Mouse (Mus musculus): ENCODE data around the gene Tmem252. TPM values are rescaled to one million over a fixed set of nuclear protein-coding genes. Genes with fewer than 3 reads are reported as not detected.

Gene Tmem252
- polyA plus RNA-seq, 1 experiment: not detected

DNA sequence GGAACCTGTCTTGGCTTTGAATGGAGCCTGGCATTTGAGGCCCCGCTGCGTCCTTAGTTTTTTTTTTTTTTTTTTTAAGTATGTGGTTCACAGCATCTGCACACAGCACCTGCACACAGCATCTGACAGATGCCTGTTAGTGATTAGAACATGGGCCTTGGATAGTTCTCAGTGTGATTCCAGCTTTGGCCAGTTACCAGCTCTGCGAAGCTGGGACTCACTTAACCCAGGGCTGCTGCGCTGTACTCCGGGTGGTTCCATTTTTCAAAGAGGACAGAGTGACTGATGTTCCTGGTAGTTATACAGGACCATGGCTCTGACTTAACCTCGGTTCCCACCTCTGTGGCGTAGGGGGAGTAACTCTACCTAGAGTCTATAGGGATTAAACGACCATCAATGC, 23.4 kb upstream of the Tmem252 start:
- H3K4me3 ChIP-seq (ENCODE audit: insufficient read depth, low read length): no peak overlapping the region
- TF ChIP-seq POLR2A (IDR thresholded peaks at IDR 0.05; ENCODE audit: low read depth, low read length) (no peak), CTCF (IDR thresholded peaks at IDR 0.05; ENCODE audit: borderline replicate concordance, insufficient read depth, low read length) (no peak)
- H3K4me1 ChIP-seq (ENCODE audit: control insufficient read depth, insufficient read depth, low read length): peaks cover 3% of the 10 kb centered on the region; the same call in 1 of the 2 replicates
- H3K27ac ChIP-seq (ENCODE audit: insufficient read depth, low read length): no peak overlapping the region

DNA sequence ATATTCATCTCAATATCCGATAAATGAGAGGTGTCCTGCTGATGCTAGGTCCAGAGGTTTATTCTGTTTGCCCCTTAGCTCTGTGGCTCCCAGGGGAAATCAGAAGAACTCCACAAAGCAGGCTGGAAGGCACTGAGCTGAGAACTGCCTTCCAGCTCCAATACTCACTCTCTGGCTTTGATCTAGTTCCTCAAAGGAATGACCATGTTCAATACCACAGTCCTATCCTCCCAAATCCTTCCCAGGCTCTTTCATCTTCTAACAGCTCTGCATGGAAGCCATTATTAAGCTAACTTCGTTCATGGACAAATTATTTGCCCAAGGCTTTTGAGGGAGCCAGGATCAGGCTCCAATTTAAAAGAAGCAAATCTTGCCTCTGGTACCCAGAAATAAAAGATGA, 22.2 kb upstream of the Tmem252 start:
- Histone ChIP-seq H3K4me1 (ENCODE audit: control insufficient read depth, insufficient read depth, low read length) (peaks cover 3% of the 10 kb centered on the region; the same call in 1 of the 2 replicates), H3K27ac (ENCODE audit: insufficient read depth, low read length) (no peak overlapping the region), H3K4me3 (ENCODE audit: insufficient read depth, low read length) (no peak overlapping the region)
- TF ChIP-seq POLR2A (IDR thresholded peaks at IDR 0.05; ENCODE audit: low read depth, low read length): no peak
- TF ChIP-seq CTCF (IDR thresholded peaks at IDR 0.05; ENCODE audit: borderline replicate concordance, insufficient read depth, low read length): no peak

DNA sequence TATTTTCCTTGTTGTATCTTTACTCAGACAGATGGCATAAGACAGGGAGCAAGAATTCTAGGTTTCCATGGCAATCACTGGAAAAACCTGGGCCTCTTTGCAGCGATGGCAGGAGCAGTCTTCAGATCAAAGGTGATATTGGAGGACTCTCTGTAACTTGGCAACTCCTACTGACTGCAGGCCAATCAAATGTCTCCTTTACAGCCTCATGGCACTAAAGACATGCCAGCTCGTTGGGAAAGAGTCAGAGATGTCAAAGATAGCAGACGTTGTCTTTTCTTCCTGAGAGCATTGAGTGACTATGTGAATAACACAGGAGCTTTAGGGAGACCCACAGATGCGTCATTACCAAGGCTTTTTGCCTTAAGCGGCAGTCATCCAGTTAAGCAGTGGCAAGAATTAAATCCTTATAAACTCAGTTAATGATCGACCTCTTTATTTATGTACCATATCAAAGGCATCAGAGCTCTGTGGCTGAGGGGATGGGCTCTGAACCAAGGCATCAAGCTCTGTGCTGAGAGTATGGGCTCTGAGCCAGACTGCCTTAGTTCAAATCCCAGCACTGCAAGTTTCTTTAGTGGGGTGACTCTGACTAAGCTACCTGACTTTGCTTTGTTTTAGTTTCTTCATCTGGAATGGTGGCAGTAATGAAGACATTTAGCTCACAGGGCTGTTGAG, 21.3 kb upstream of the Tmem252 start:
- TF ChIP-seq POLR2A (IDR thresholded peaks at IDR 0.05; ENCODE audit: low read depth, low read length) (no peak), CTCF (IDR thresholded peaks at IDR 0.05; ENCODE audit: borderline replicate concordance, insufficient read depth, low read length) (no peak)
- H3K27ac ChIP-seq (ENCODE audit: insufficient read depth, low read length): no peak overlapping the region
- H3K4me1 ChIP-seq (ENCODE audit: control insufficient read depth, insufficient read depth, low read length): no peaks in the 10 kb centered on the region
- H3K4me3 ChIP-seq (ENCODE audit: insufficient read depth, low read length): no peak overlapping the region

DNA sequence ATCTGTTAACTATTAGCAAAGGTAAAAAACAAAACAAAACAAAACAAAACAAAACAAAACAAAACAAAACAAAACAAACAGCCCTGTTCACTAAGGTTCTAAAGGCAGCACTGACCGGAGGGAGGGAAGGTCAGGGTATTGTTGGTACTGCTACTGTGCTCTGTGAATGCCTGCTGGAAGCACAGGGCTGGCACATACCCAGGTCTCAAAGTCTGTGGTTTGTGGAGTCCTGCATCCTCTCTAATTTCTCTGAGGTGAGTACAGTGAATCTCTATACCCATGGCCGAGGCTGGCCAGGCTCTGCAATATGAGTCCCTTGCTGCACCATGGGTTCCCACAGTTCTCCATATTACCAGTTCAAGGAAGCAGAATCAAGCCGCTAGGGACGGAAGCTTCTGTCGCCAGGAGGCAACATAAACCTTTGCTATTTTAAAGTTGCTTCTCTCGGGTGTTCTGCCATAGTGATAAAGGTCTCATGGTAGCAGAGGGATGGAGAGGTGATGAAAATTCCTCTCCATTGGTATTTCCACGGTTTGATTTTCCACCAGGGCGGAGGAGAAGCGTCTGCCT, 20.5 kb upstream of the Tmem252 start:
- H3K4me3 ChIP-seq (ENCODE audit: insufficient read depth, low read length): no peak overlapping the region
- no peaks in the 10 kb centered on the region for H3K4me1 ChIP-seq (ENCODE audit: control insufficient read depth, insufficient read depth, low read length)
- H3K27ac ChIP-seq (ENCODE audit: insufficient read depth, low read length): no peak overlapping the region
- TF ChIP-seq POLR2A (IDR thresholded peaks at IDR 0.05; ENCODE audit: low read depth, low read length) (no peak), CTCF (IDR thresholded peaks at IDR 0.05; ENCODE audit: borderline replicate concordance, insufficient read depth, low read length) (no peak)

DNA sequence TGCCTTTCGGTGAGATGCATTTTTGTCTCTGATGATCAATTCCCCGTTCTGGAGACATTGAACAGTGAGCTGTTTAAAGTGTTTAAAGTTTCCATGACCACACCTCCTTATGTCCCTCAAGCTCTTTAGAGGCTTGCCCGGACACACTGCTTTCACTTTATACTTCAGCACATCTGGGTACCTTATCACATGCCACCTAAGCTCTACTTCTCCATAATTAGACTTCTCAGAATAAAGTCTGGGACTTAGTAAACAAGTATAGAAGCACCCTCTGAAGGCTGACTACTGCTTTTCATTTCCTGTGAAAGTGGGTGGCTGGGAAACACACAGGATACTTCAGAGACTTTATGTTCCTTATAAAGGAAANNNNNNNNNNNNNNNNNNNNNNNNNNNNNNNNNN, 16.8 kb upstream of the Tmem252 start:
- Histone ChIP-seq H3K4me3 (ENCODE audit: insufficient read depth, low read length) (no peak overlapping the region), H3K4me1 (ENCODE audit: control insufficient read depth, insufficient read depth, low read length) (no peaks in the 10 kb centered on the region), H3K27ac (ENCODE audit: insufficient read depth, low read length) (no peak overlapping the region)
- TF ChIP-seq CTCF (IDR thresholded peaks at IDR 0.05; ENCODE audit: borderline replicate concordance, insufficient read depth, low read length) (no peak), POLR2A (IDR thresholded peaks at IDR 0.05; ENCODE audit: low read depth, low read length) (no peak)

DNA sequence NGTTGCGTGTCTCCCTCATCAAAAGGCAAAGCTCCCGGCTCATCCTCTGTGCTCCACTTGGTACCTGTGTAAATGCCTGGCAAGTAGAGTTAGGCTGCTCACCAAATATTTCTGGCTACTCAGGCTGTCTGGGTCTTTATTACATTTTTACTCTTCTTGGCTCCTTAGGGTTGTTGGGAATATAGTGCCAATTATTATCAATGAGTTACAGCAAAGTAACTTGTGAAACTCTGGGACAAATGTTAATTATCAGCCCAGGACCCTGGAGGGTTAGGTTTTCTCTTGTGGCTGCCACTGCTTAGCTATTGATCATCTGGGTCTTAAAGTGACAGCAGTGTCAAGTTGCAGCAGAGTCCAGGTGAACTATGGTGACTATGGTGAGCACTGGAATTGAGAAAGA, 11.5 kb upstream of the Tmem252 start:
- TF ChIP-seq POLR2A (IDR thresholded peaks at IDR 0.05; ENCODE audit: low read depth, low read length): no peak
- no peak for TF ChIP-seq CTCF (IDR thresholded peaks at IDR 0.05; ENCODE audit: borderline replicate concordance, insufficient read depth, low read length)
- Histone ChIP-seq H3K27ac (ENCODE audit: insufficient read depth, low read length) (no peak overlapping the region), H3K4me1 (ENCODE audit: control insufficient read depth, insufficient read depth, low read length) (no peaks in the 10 kb centered on the region), H3K4me3 (ENCODE audit: insufficient read depth, low read length) (no peak overlapping the region)

DNA sequence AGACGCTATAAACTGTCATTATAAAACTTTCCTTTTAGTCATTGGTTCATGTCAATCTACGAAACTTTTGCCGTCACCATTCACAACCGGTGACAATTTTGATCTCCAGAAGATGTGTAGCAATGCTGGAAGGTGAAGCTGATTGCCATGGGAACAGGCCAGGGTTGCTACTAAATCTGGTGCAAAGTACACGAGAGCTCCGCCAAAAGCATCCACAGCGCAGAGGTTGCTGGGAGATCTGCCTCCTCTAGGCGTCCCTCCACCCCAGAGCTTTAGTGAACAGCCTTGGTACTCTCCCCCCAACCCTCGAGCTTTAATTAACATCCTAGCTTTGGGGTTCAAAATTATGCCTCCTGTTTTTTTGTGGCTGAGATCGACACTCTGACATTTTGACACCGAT, 8.0 kb upstream of the Tmem252 start:
- no peak for TF ChIP-seq POLR2A (IDR thresholded peaks at IDR 0.05; ENCODE audit: low read depth, low read length)
- no peak for TF ChIP-seq CTCF (IDR thresholded peaks at IDR 0.05; ENCODE audit: borderline replicate concordance, insufficient read depth, low read length)
- Histone ChIP-seq H3K4me1 (ENCODE audit: control insufficient read depth, insufficient read depth, low read length) (no peaks in the 10 kb centered on the region), H3K4me3 (ENCODE audit: insufficient read depth, low read length) (no peak overlapping the region), H3K27ac (ENCODE audit: insufficient read depth, low read length) (no peak overlapping the region)

DNA sequence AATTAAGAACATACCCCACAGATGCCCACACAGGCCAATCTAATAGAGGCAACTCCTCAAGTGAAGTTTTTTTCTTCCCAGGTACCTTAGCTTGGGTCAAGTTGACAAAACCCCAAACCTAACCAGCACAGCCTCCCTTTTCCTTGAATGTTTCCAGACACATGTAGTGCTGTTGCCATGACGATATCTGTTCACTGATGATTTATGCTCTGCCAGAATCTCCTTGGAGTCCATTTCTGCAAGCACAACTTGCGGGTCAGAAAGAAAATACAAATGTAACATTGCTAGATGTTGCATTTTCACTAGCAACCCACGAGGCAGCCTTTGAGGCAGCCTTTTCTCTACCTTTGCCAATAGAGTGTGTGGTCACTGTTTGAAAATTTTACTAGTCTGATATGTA, 6.3 kb upstream of the Tmem252 start:
- TF ChIP-seq CTCF (IDR thresholded peaks at IDR 0.05; ENCODE audit: borderline replicate concordance, insufficient read depth, low read length) (no peak), POLR2A (IDR thresholded peaks at IDR 0.05; ENCODE audit: low read depth, low read length) (no peak)
- no peak overlapping the region for H3K27ac ChIP-seq (ENCODE audit: insufficient read depth, low read length)

DNA sequence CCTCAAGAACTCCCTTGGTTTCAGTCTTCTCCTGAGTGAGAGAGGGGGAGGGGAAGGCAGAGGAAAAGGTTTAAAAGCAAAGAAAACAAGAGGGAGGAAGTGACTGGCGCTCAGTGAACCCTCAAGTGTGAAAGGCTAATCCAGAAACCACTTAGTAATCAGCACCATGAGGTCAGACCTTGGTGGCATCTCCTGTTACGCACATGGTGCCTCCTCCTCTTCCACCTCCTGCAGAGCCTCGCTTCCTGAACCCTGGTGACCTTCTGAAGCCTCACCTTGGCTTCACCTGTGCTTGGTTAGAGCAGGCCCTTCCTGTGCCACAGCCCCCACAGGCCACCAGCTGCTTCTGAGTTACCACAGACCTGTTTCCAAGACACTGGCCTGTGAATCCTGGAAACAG, 2.2 kb upstream of the Tmem252 start:
- Histone ChIP-seq H3K4me3 (ENCODE audit: insufficient read depth, low read length) (no peak overlapping the region), H3K27ac (ENCODE audit: insufficient read depth, low read length) (no peak overlapping the region), H3K4me1 (ENCODE audit: control insufficient read depth, insufficient read depth, low read length) (no peaks in the 10 kb centered on the region)
- TF ChIP-seq CTCF (IDR thresholded peaks at IDR 0.05; ENCODE audit: borderline replicate concordance, insufficient read depth, low read length): no peak
- no peak for TF ChIP-seq POLR2A (IDR thresholded peaks at IDR 0.05; ENCODE audit: low read depth, low read length)

More for the DNA sequence above, 6.3 kb upstream of the Tmem252 start:
- Histone ChIP-seq H3K4me3 (ENCODE audit: insufficient read depth, low read length) (no peak overlapping the region), H3K4me1 (ENCODE audit: control insufficient read depth, insufficient read depth, low read length) (no peaks in the 10 kb centered on the region)

DNA sequence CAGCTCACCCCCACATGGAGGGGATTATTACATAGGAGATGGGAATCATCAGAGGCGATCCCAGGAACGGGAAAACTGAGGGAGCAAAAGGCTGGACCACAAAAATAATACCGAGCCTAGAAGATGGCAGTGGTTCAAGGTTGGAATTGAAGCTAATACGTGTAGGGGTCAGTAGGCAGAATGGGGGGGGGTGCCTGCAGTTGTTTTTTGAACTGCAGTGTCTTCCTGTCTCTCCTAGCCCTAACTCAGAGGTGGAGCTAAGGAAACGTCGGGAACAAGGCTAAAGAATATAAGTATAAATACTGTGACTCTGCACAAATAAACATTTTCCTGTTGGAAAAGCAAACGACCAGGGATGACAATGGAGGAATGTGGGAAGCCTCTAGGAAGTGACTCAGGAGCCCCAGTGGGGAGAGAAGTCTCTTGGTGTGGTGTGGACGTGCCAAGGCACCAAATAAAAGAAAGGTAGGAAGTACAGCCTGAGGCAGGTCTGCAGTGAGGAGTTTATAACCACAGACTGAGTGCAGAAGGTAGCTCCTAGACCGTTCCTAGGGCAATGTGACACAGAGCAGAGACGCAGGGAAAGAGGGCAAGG, 1.3 kb upstream of the Tmem252 start:
- no peak for TF ChIP-seq CTCF (IDR thresholded peaks at IDR 0.05; ENCODE audit: borderline replicate concordance, insufficient read depth, low read length)
- TF ChIP-seq POLR2A (IDR thresholded peaks at IDR 0.05; ENCODE audit: low read depth, low read length): no peak
- H3K4me1 ChIP-seq (ENCODE audit: control insufficient read depth, insufficient read depth, low read length): no peaks in the 10 kb centered on the region
- H3K4me3 ChIP-seq (ENCODE audit: insufficient read depth, low read length): no peak overlapping the region
- no peak overlapping the region for H3K27ac ChIP-seq (ENCODE audit: insufficient read depth, low read length)

All from embryonic fibroblast, embryonic 13.5 days (primary cell).